Mouse (Mus musculus): ENCODE results near the gene Dlg5. TPM values are rescaled to one million over a fixed set of nuclear protein-coding genes. Genes with fewer than 3 reads are reported as not detected.

Gene Dlg5
- total and polyA plus RNA-seq, 2 experiments from 2014 or later: 17.9 to 87.4 TPM

GRCm38 (mm10) chr14:24228549-24228948 is 17.2 kb downstream of the Dlg5 start:
- TF ChIP-seq CTCF (IDR thresholded peaks at IDR 0.05): no peak
- Histone ChIP-seq H3K9ac (replicated peaks; ENCODE audit: low read length, poor library complexity, severe bottlenecking) (no peak overlapping the region), H3K9me3 (ENCODE audit: low read length) (no peaks in the 10 kb centered on the region), H3K27ac (ENCODE audit: low read depth, low read length) (no peak overlapping the region), H3K27me3 (ENCODE audit: insufficient read depth, low read length) (no peaks in the 10 kb centered on the region), H3K4me1 (ENCODE audit: insufficient read depth, low read length) (no peaks in the 10 kb centered on the region), H3K4me2 (ENCODE audit: low read depth, low read length, poor library complexity, severe bottlenecking) (no peak overlapping the region), H3K36me3 (ENCODE audit: insufficient read depth, low read length) (no peaks in the 10 kb centered on the region), H3K4me3 (ENCODE audit: low read depth, low read length) (no peak overlapping the region)
- DNase-seq (ENCODE audit: low spot score): no peak
- WGBS: 93% methylated on average over 6 of the region's 6 CpGs
- ATAC-seq (ENCODE audit: low FRiP score): no peak

- Histone ChIP-seq H3K36me3 (ENCODE audit: insufficient read depth, low read length) (no peaks in the 10 kb centered on the region), H3K27me3 (ENCODE audit: insufficient read depth, low read length) (no peaks in the 10 kb centered on the region), H3K4me3 (ENCODE audit: low read depth, low read length) (no peak overlapping the region), H3K9me3 (ENCODE audit: low read length) (no peaks in the 10 kb centered on the region), H3K4me1 (ENCODE audit: insufficient read depth, low read length) (no peaks in the 10 kb centered on the region), H3K27ac (ENCODE audit: low read depth, low read length) (no peak overlapping the region), H3K9ac (replicated peaks; ENCODE audit: low read length, poor library complexity, severe bottlenecking) (no peak overlapping the region), H3K4me2 (ENCODE audit: low read depth, low read length, poor library complexity, severe bottlenecking) (no peak overlapping the region)
- WGBS: 94% methylated on average over 8 of the region's 8 CpGs
- DNase-seq (ENCODE audit: low spot score) (no peak), ATAC-seq (ENCODE audit: low FRiP score) (no peak)
- TF ChIP-seq CTCF (IDR thresholded peaks at IDR 0.05): no peak
Observed at GRCm38 (mm10) chr14:24227015-24227414, 18.7 kb downstream of the Dlg5 start.

- Histone ChIP-seq H3K36me3 (ENCODE audit: insufficient read depth, low read length) (no peaks in the 10 kb centered on the region), H3K4me3 (ENCODE audit: low read depth, low read length) (no peak overlapping the region), H3K4me1 (ENCODE audit: insufficient read depth, low read length) (no peaks in the 10 kb centered on the region), H3K27me3 (ENCODE audit: insufficient read depth, low read length) (no peaks in the 10 kb centered on the region), H3K4me2 (ENCODE audit: low read depth, low read length, poor library complexity, severe bottlenecking) (no peak overlapping the region), H3K9ac (replicated peaks; ENCODE audit: low read length, poor library complexity, severe bottlenecking) (no peak overlapping the region), H3K27ac (ENCODE audit: low read depth, low read length) (no peak overlapping the region), H3K9me3 (ENCODE audit: low read length) (no peaks in the 10 kb centered on the region)
- ATAC-seq (ENCODE audit: low FRiP score) (no peak), DNase-seq (ENCODE audit: low spot score) (no peak)
- WGBS: 79% methylated on average over 2 of the region's 2 CpGs
- TF ChIP-seq CTCF (IDR thresholded peaks at IDR 0.05): no peak
Observed at GRCm38 (mm10) chr14:24226344-24226743, 19.4 kb downstream of the Dlg5 start.

GRCm38 (mm10) chr14:24222759-24223158 is 23.0 kb downstream of the Dlg5 start:
- no peak for ATAC-seq (ENCODE audit: low FRiP score)
- no peak overlapping the region for H3K9ac ChIP-seq (replicated peaks; ENCODE audit: low read length, poor library complexity, severe bottlenecking)
- H3K27ac ChIP-seq (ENCODE audit: low read depth, low read length): no peak overlapping the region
- WGBS: 19% methylated on average over 3 of the region's 3 CpGs
- no peak overlapping the region for H3K4me2 ChIP-seq (ENCODE audit: low read depth, low read length, poor library complexity, severe bottlenecking)
- H3K4me1 ChIP-seq (ENCODE audit: insufficient read depth, low read length): no peaks in the 10 kb centered on the region; the same call in 1 of the 2 replicates
- H3K9me3 ChIP-seq (ENCODE audit: low read length): no peaks in the 10 kb centered on the region
- H3K27me3 ChIP-seq (ENCODE audit: insufficient read depth, low read length): no peaks in the 10 kb centered on the region
- no peak overlapping the region for H3K4me3 ChIP-seq (ENCODE audit: low read depth, low read length)
- H3K36me3 ChIP-seq (ENCODE audit: insufficient read depth, low read length): no peaks in the 10 kb centered on the region
- DNase-seq (ENCODE audit: low spot score): no peak
- TF ChIP-seq CTCF (IDR thresholded peaks at IDR 0.05): no peak

- Histone ChIP-seq H3K9ac (replicated peaks; ENCODE audit: low read length, poor library complexity, severe bottlenecking) (no peak overlapping the region), H3K9me3 (ENCODE audit: low read length) (no peaks in the 10 kb centered on the region), H3K4me3 (ENCODE audit: low read depth, low read length) (no peak overlapping the region), H3K4me1 (ENCODE audit: insufficient read depth, low read length) (no peaks in the 10 kb centered on the region; the same call in 1 of the 2 replicates), H3K27me3 (ENCODE audit: insufficient read depth, low read length) (no peaks in the 10 kb centered on the region), H3K36me3 (ENCODE audit: insufficient read depth, low read length) (no peaks in the 10 kb centered on the region), H3K4me2 (ENCODE audit: low read depth, low read length, poor library complexity, severe bottlenecking) (no peak overlapping the region), H3K27ac (ENCODE audit: low read depth, low read length) (no peak overlapping the region)
- ATAC-seq (ENCODE audit: low FRiP score): no peak
- no peak for TF ChIP-seq CTCF (IDR thresholded peaks at IDR 0.05)
- DNase-seq (ENCODE audit: low spot score): no peak
- 85% methylated on average over 3 of the region's 3 CpGs for whole genome bisulfite sequencing
Observed at GRCm38 (mm10) chr14:24222273-24222672, 23.4 kb downstream of the Dlg5 start.

- Histone ChIP-seq H3K4me3 (ENCODE audit: low read depth, low read length) (no peak overlapping the region), H3K4me2 (ENCODE audit: low read depth, low read length, poor library complexity, severe bottlenecking) (no peak overlapping the region), H3K9me3 (ENCODE audit: low read length) (no peaks in the 10 kb centered on the region), H3K36me3 (ENCODE audit: insufficient read depth, low read length) (no peaks in the 10 kb centered on the region), H3K27ac (ENCODE audit: low read depth, low read length) (no peak overlapping the region), H3K27me3 (ENCODE audit: insufficient read depth, low read length) (no peaks in the 10 kb centered on the region), H3K4me1 (ENCODE audit: insufficient read depth, low read length) (peaks cover 24% of the 10 kb centered on the region), H3K9ac (replicated peaks; ENCODE audit: low read length, poor library complexity, severe bottlenecking) (0 out of 2 replicates have a peak overlapping the region, but pooled peaks have one; percentile 13)
- ATAC-seq (ENCODE audit: low FRiP score) (no peak), DNase-seq (ENCODE audit: low spot score) (no peak)
- no peak for TF ChIP-seq CTCF (IDR thresholded peaks at IDR 0.05)
- WGBS: 60% methylated on average over 8 of the region's 8 CpGs
Observed at GRCm38 (mm10) chr14:24217362-24217722, 28.4 kb downstream of the Dlg5 start.
